Mouse (Mus musculus): ENCODE data around the gene Popdc3. TPM values are rescaled to one million over a fixed set of nuclear protein-coding genes. Genes with fewer than 3 reads are reported as not detected.
A peak's percentile ranks its signal among the peaks of the same experiment; 100 is the strongest.
"Not testable (repeated sequence)": the region's sequence is repeated elsewhere in the genome, so short reads cannot be mapped to it uniquely, and the experiment has no call there.

Popdc3 gene
- 2.7 and 2.8 TPM in 2 replicates for polyA plus RNA-seq (2015; fragmentation: Nextera tagmentation; extraction: Ambion mirVana)

- H3K9me3 ChIP-seq (ENCODE audit: control insufficient read depth, low read length); H3K27me3 ChIP-seq (replicated peaks; ENCODE audit: control insufficient read depth, insufficient read depth, low read length); H3K4me3 ChIP-seq (ENCODE audit: low read length); H3K4me1 ChIP-seq (ENCODE audit: control insufficient read depth, insufficient read depth, low read depth, low read length); H3K36me3 ChIP-seq (ENCODE audit: control insufficient read depth, insufficient read depth, low read length); H3K4me2 ChIP-seq (ENCODE audit: low read length); ATAC-seq; H3K9ac ChIP-seq (ENCODE audit: low read depth, low read length); H3K27ac ChIP-seq (ENCODE audit: low read depth, low read length): not testable (repeated sequence)
- no CpG with 5 or more reads among the region's 5 CpGs for WGBS
Observed at GRCm38 (mm10) chr10:45177798-45178197, at the start of gene Popdc3. Gene Popdc3, plus strand, starts transcription at chr10:45178098.

- Histone ChIP-seq H3K4me1 (ENCODE audit: control insufficient read depth, insufficient read depth, low read depth, low read length) (no peaks in the 10 kb centered on the region), H3K9me3 (ENCODE audit: control insufficient read depth, low read length) (no peaks in the 10 kb centered on the region), H3K27ac (ENCODE audit: low read depth, low read length) (peak overlapping the region; percentile 33), H3K9ac (ENCODE audit: low read depth, low read length) (no peak overlapping the region), H3K4me3 (ENCODE audit: low read length) (no peak overlapping the region), H3K27me3 (replicated peaks; ENCODE audit: control insufficient read depth, insufficient read depth, low read length) (no peaks in the 10 kb centered on the region), H3K4me2 (ENCODE audit: low read length) (peak overlapping the region; percentile 13; the same call in 1 of the 2 replicates), H3K36me3 (ENCODE audit: control insufficient read depth, insufficient read depth, low read length) (no peaks in the 10 kb centered on the region)
- WGBS, result 32% methylated on average over 11 of the region's 11 CpGs
- peak; percentile 66 for ATAC-seq
Observed at GRCm38 (mm10) chr10:45129105-45129504, 48.8 kb upstream of the Popdc3 start.

DNA sequence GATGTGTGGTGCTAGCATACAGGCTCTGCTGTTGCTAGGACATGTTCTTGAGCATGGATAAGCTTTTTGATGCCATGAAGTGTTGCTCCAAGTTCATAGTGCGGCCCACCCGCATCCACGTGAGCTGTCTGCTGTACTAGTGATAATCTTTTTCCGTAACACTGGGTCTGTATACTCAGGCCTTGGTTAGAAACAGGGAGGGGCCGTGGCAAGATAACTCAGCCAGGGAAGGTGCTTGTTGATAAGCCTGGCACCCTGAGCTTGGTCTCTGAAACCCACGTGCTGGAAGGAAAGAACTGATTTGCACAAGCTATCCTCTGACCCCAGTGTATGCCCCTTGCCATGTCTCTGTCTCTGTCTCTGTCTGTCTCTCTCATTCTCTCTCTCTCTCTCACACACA lies 47.9 kb upstream of the Popdc3 start:
- Histone ChIP-seq H3K27ac (ENCODE audit: low read depth, low read length) (no peak overlapping the region), H3K4me2 (ENCODE audit: low read length) (no peak overlapping the region), H3K9me3 (ENCODE audit: control insufficient read depth, low read length) (no peaks in the 10 kb centered on the region), H3K27me3 (replicated peaks; ENCODE audit: control insufficient read depth, insufficient read depth, low read length) (no peaks in the 10 kb centered on the region), H3K4me1 (ENCODE audit: control insufficient read depth, insufficient read depth, low read depth, low read length) (no peaks in the 10 kb centered on the region), H3K9ac (ENCODE audit: low read depth, low read length) (no peak overlapping the region), H3K4me3 (ENCODE audit: low read length) (no peak overlapping the region), H3K36me3 (ENCODE audit: control insufficient read depth, insufficient read depth, low read length) (no peaks in the 10 kb centered on the region)
- whole genome bisulfite sequencing, result 93% methylated on average over 6 of the region's 6 CpGs
- no peak for ATAC-seq

GRCm38 (mm10) chr10:45132371-45132770 lies 45.5 kb upstream of the Popdc3 start:
- WGBS, result 78% methylated on average over 4 of the region's 4 CpGs
- Histone ChIP-seq H3K27ac (ENCODE audit: low read depth, low read length) (no peak overlapping the region), H3K27me3 (replicated peaks; ENCODE audit: control insufficient read depth, insufficient read depth, low read length) (no peaks in the 10 kb centered on the region), H3K9ac (ENCODE audit: low read depth, low read length) (no peak overlapping the region), H3K4me1 (ENCODE audit: control insufficient read depth, insufficient read depth, low read depth, low read length) (no peaks in the 10 kb centered on the region), H3K9me3 (ENCODE audit: control insufficient read depth, low read length) (no peaks in the 10 kb centered on the region), H3K4me2 (ENCODE audit: low read length) (no peak overlapping the region), H3K4me3 (ENCODE audit: low read length) (no peak overlapping the region), H3K36me3 (ENCODE audit: control insufficient read depth, insufficient read depth, low read length) (no peaks in the 10 kb centered on the region)
- no peak for ATAC-seq

DNA sequence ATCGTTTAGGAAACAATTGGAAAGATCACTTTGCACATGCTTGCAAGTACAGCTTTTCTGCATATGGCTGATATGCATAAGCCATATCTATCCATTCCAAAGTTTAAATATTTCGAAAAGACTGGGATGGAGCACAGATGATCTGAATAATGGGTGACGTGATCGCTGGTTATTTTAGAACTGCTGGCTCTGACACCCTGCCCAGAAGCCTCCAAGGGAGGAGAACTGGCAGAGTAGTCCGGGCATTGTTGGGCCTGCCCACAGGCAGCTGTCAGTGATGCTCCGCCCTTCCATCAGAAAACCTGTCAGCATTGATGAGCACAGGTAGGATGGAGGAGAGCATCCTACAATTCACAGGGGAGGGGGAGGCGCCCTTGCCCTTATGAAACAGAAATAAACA lies 41.1 kb upstream of the Popdc3 start:
- H3K4me3 ChIP-seq (ENCODE audit: low read length), result no peak overlapping the region
- H3K36me3 ChIP-seq (ENCODE audit: control insufficient read depth, insufficient read depth, low read length), result no peaks in the 10 kb centered on the region; the same call in 1 of the 2 replicates
- H3K4me2 ChIP-seq (ENCODE audit: low read length), result no peak overlapping the region
- 89% methylated on average over 7 of the region's 7 CpGs for WGBS
- peaks cover 5% of the 10 kb centered on the region for H3K4me1 ChIP-seq (ENCODE audit: control insufficient read depth, insufficient read depth, low read depth, low read length)
- no peaks in the 10 kb centered on the region for H3K27me3 ChIP-seq (replicated peaks; ENCODE audit: control insufficient read depth, insufficient read depth, low read length)
- no peak overlapping the region for H3K9ac ChIP-seq (ENCODE audit: low read depth, low read length)
- no peak for ATAC-seq
- no peak overlapping the region for H3K27ac ChIP-seq (ENCODE audit: low read depth, low read length)
- no peaks in the 10 kb centered on the region for H3K9me3 ChIP-seq (ENCODE audit: control insufficient read depth, low read length)

GRCm38 (mm10) chr10:45139910-45140309 lies 38.0 kb upstream of the Popdc3 start:
- H3K27me3 ChIP-seq (replicated peaks; ENCODE audit: control insufficient read depth, insufficient read depth, low read length), result no peaks in the 10 kb centered on the region
- no peaks in the 10 kb centered on the region for H3K9me3 ChIP-seq (ENCODE audit: control insufficient read depth, low read length)
- ATAC-seq, result no peak
- WGBS, result 47% methylated on average over 4 of the region's 4 CpGs
- no peak overlapping the region for H3K9ac ChIP-seq (ENCODE audit: low read depth, low read length)
- H3K4me1 ChIP-seq (ENCODE audit: control insufficient read depth, insufficient read depth, low read depth, low read length), result peaks cover 5% of the 10 kb centered on the region
- no peaks in the 10 kb centered on the region; the same call in 1 of the 2 replicates for H3K36me3 ChIP-seq (ENCODE audit: control insufficient read depth, insufficient read depth, low read length)
- 0 out of 2 replicates have a peak overlapping the region, but pooled peaks have one; percentile 0 for H3K27ac ChIP-seq (ENCODE audit: low read depth, low read length)
- H3K4me2 ChIP-seq (ENCODE audit: low read length), result no peak overlapping the region
- H3K4me3 ChIP-seq (ENCODE audit: low read length), result no peak overlapping the region

GRCm38 (mm10) chr10:45140474-45141212 lies 37.3 kb upstream of the Popdc3 start:
- Histone ChIP-seq H3K4me3 (ENCODE audit: low read length) (no peak overlapping the region), H3K4me2 (ENCODE audit: low read length) (no peak overlapping the region), H3K4me1 (ENCODE audit: control insufficient read depth, insufficient read depth, low read depth, low read length) (peaks cover 5% of the 10 kb centered on the region), H3K9ac (ENCODE audit: low read depth, low read length) (no peak overlapping the region), H3K27ac (ENCODE audit: low read depth, low read length) (no peak overlapping the region), H3K9me3 (ENCODE audit: control insufficient read depth, low read length) (no peaks in the 10 kb centered on the region), H3K36me3 (ENCODE audit: control insufficient read depth, insufficient read depth, low read length) (no peaks in the 10 kb centered on the region; the same call in 1 of the 2 replicates), H3K27me3 (replicated peaks; ENCODE audit: control insufficient read depth, insufficient read depth, low read length) (no peaks in the 10 kb centered on the region)
- ATAC-seq, result no peak
- 69% methylated on average over 7 of the region's 7 CpGs for WGBS

- Histone ChIP-seq H3K9me3 (ENCODE audit: control insufficient read depth, low read length) (no peaks in the 10 kb centered on the region), H3K4me1 (ENCODE audit: control insufficient read depth, insufficient read depth, low read depth, low read length) (peaks cover 13% of the 10 kb centered on the region), H3K4me3 (ENCODE audit: low read length) (no peak overlapping the region), H3K27me3 (replicated peaks; ENCODE audit: control insufficient read depth, insufficient read depth, low read length) (no peaks in the 10 kb centered on the region), H3K4me2 (ENCODE audit: low read length) (no peak overlapping the region), H3K27ac (ENCODE audit: low read depth, low read length) (no peak overlapping the region), H3K9ac (ENCODE audit: low read depth, low read length) (no peak overlapping the region), H3K36me3 (ENCODE audit: control insufficient read depth, insufficient read depth, low read length) (no peaks in the 10 kb centered on the region; the same call in 1 of the 2 replicates)
- 81% methylated on average over 5 of the region's 5 CpGs for WGBS
- no peak for ATAC-seq
Observed at GRCm38 (mm10) chr10:45142359-45142758, 35.5 kb upstream of the Popdc3 start.

GRCm38 (mm10) chr10:45144038-45144817 lies 33.7 kb upstream of the Popdc3 start:
- Histone ChIP-seq H3K4me1 (ENCODE audit: control insufficient read depth, insufficient read depth, low read depth, low read length) (peaks cover 13% of the 10 kb centered on the region), H3K27ac (ENCODE audit: low read depth, low read length) (no peak overlapping the region), H3K9me3 (ENCODE audit: control insufficient read depth, low read length) (no peaks in the 10 kb centered on the region), H3K9ac (ENCODE audit: low read depth, low read length) (no peak overlapping the region), H3K36me3 (ENCODE audit: control insufficient read depth, insufficient read depth, low read length) (peaks cover 2% of the 10 kb centered on the region; the same call in 1 of the 2 replicates), H3K4me2 (ENCODE audit: low read length) (no peak overlapping the region), H3K27me3 (replicated peaks; ENCODE audit: control insufficient read depth, insufficient read depth, low read length) (no peaks in the 10 kb centered on the region), H3K4me3 (ENCODE audit: low read length) (no peak overlapping the region)
- WGBS, result 86% methylated on average over 6 of the region's 6 CpGs
- no peak for ATAC-seq

Measured in hindbrain, embryonic 16.5 days (tissue).